Mouse (Mus musculus): ENCODE data around the gene Tcl1. TPM values are rescaled to one million over a fixed set of nuclear protein-coding genes. Genes with fewer than 3 reads are reported as not detected.
"Not testable (repeated sequence)": the region's sequence is repeated elsewhere in the genome, so short reads cannot be mapped to it uniquely, and the experiment has no call there.

Tcl1 gene
- polyA plus RNA-seq, 1 experiment from 2014 or later: not detected

GRCm38 (mm10) chr12:105201657-105202056 is 20.9 kb downstream of the Tcl1 start, which contains the start of gene Tcl1b4:
Tcl1b4 (plus strand) TSS chr12:105201957.
- H3K9me3 ChIP-seq (ENCODE audit: control insufficient read depth, low read depth, low read length); H3K4me2 ChIP-seq (replicated peaks; ENCODE audit: low read depth, low read length); H3K9ac ChIP-seq (replicated peaks; ENCODE audit: low read depth, low read length); H3K4me1 ChIP-seq (ENCODE audit: control insufficient read depth, insufficient read depth, low read length); H3K27me3 ChIP-seq (ENCODE audit: control insufficient read depth, insufficient read depth, low read length); ATAC-seq (ENCODE audit: insufficient number of reproducible peaks, insufficient read depth, low FRiP score, low read depth); H3K27ac ChIP-seq (ENCODE audit: low read length); H3K4me3 ChIP-seq (ENCODE audit: low read depth, low read length); H3K36me3 ChIP-seq (ENCODE audit: control insufficient read depth, insufficient read depth, low read length): not testable (repeated sequence)
- 72% methylated on average over 1 of the region's 1 CpGs for WGBS

DNA sequence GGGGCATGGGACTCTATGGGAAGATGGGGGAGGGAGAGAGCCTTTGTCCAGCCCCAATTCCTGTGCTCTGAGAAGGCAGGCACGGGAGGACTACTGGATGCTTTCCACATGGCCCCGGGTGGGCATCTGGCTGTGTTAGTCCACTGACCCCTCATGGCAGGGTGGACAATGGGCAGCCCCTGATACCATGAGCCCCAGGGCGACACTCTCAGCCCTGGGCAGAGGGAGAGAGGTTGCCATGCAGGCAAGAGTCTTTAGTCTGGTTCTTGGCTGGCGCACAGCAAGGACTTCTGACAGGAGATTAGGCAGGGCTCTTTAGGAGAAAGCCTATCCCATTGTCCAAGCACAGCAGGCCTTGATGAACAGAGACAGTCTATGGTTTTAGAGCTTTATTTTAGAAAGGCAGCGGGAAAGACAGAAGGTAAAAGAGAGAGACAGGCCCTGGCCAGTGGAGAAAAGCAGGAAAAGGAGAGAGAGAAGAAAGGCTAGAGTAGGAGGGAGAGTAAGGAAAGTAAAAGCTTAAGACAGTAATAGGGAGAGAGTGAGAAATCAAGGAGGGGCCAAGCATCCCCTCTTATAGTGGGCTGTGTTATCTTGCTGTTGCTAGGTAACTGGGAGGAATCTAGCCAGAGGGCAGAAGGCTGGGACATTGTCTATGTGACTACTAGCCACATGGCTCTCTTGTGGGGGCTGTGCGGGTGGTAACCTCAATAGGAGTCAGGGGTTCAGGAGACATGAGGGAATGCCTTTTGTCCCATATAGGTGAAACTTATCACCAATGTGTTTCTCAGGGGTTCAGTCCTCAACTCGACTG is 22.7 kb downstream of the Tcl1 start:
- not testable (repeated sequence) for H3K4me1 ChIP-seq (ENCODE audit: control insufficient read depth, insufficient read depth, low read length); H3K4me3 ChIP-seq (ENCODE audit: low read depth, low read length); H3K9me3 ChIP-seq (ENCODE audit: control insufficient read depth, low read depth, low read length); ATAC-seq (ENCODE audit: insufficient number of reproducible peaks, insufficient read depth, low FRiP score, low read depth); H3K27me3 ChIP-seq (ENCODE audit: control insufficient read depth, insufficient read depth, low read length); H3K9ac ChIP-seq (replicated peaks; ENCODE audit: low read depth, low read length); H3K4me2 ChIP-seq (replicated peaks; ENCODE audit: low read depth, low read length); H3K36me3 ChIP-seq (ENCODE audit: control insufficient read depth, insufficient read depth, low read length); H3K27ac ChIP-seq (ENCODE audit: low read length)
- 68% methylated on average over 7 of the region's 7 CpGs for WGBS

DNA sequence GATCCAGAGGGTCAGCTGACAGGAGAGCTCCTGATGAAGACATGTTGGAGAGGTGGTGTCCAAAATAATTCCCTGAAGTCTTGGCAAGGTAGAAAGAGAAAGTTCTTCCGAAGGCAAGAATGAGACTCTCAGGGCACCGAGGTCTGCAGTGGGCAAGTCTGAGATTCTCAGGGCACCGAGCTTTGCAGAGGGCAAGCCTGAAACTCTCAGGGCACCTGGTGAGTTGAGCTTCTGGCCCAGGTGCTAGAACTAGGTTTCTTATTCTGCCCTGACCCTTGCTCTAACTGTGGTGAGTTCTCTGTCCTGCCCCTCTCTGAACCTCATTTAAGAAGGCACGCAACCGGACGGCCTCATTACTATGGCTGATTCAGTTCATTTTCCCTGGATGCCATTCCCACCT is 31.9 kb downstream of the Tcl1 start, which contains the start of gene Tcl1b3:
TSS of gene Tcl1b3 (plus strand) at position 301 of the 400 bp plus-strand sequence.
- WGBS: 93% methylated on average over 6 of the region's 6 CpGs
- ATAC-seq (ENCODE audit: insufficient number of reproducible peaks, insufficient read depth, low FRiP score, low read depth); H3K4me3 ChIP-seq (ENCODE audit: low read depth, low read length): not testable (repeated sequence)

DNA sequence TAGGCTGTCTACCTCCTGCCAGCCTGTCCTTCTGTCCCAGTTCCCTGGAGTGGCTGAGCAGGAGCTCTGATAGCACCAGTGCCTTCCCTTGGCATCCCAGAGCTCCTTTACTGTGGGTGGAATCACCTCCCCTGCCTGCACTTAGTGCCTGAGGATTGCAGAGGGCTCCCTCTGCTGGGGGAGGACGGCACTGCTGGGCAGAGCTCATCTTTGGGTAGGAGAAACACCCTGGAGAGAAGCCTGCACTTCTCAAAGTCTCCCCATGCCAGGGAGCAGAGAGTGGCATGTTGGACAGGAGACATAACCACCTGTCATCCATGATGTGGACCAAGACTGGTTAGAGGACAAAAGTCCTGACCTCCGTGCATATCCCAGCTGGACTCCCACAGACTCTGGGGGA is 33.6 kb downstream of the Tcl1 start:
- WGBS: 48% methylated on average over 2 of the region's 2 CpGs
- H3K4me3 ChIP-seq (ENCODE audit: low read depth, low read length); H3K27me3 ChIP-seq (ENCODE audit: control insufficient read depth, insufficient read depth, low read length); H3K9me3 ChIP-seq (ENCODE audit: control insufficient read depth, low read depth, low read length); H3K36me3 ChIP-seq (ENCODE audit: control insufficient read depth, insufficient read depth, low read length); ATAC-seq (ENCODE audit: insufficient number of reproducible peaks, insufficient read depth, low FRiP score, low read depth); H3K4me2 ChIP-seq (replicated peaks; ENCODE audit: low read depth, low read length); H3K4me1 ChIP-seq (ENCODE audit: control insufficient read depth, insufficient read depth, low read length); H3K27ac ChIP-seq (ENCODE audit: low read length); H3K9ac ChIP-seq (replicated peaks; ENCODE audit: low read depth, low read length): not testable (repeated sequence)

More for the DNA sequence above, 31.9 kb downstream of the Tcl1 start, which contains the start of gene Tcl1b3:
- not testable (repeated sequence) for H3K36me3 ChIP-seq (ENCODE audit: control insufficient read depth, insufficient read depth, low read length); H3K9ac ChIP-seq (replicated peaks; ENCODE audit: low read depth, low read length); H3K4me1 ChIP-seq (ENCODE audit: control insufficient read depth, insufficient read depth, low read length); H3K27ac ChIP-seq (ENCODE audit: low read length); H3K9me3 ChIP-seq (ENCODE audit: control insufficient read depth, low read depth, low read length); H3K4me2 ChIP-seq (replicated peaks; ENCODE audit: low read depth, low read length); H3K27me3 ChIP-seq (ENCODE audit: control insufficient read depth, insufficient read depth, low read length)

DNA sequence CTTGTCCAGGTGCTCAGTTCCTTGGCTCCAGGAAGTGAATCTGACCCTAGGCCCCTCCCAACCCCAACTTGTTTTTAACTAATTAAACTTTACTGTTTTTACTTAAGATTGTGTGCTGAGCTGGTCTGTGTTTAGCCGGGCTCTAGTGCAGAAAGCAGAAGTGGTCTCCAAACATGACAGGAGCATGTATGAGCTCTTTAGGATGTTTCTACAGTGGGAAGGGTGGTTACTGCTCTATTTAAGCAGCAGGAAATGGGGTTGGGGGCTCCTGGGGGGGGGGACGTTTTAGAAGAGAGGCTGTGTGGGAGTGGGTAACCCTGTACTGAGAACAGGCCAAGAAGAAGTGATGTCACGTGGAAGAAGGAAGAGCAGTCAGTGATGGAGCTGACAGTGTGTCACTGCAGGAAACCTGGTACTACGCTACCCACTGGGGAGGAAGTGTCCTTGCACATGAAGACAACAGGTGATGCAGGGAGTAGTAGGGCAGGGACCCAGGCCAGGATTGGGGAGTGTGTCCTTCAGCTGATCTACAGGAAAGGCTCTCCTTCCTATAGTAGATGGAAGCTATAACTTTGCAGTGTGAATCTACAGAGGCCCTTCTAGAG is 41.5 kb downstream of the Tcl1 start:
- WGBS: 61% methylated on average over 4 of the region's 4 CpGs
- H3K9me3 ChIP-seq (ENCODE audit: control insufficient read depth, low read depth, low read length); H3K4me3 ChIP-seq (ENCODE audit: low read depth, low read length); H3K36me3 ChIP-seq (ENCODE audit: control insufficient read depth, insufficient read depth, low read length); H3K27ac ChIP-seq (ENCODE audit: low read length); ATAC-seq (ENCODE audit: insufficient number of reproducible peaks, insufficient read depth, low FRiP score, low read depth); H3K27me3 ChIP-seq (ENCODE audit: control insufficient read depth, insufficient read depth, low read length); H3K9ac ChIP-seq (replicated peaks; ENCODE audit: low read depth, low read length); H3K4me1 ChIP-seq (ENCODE audit: control insufficient read depth, insufficient read depth, low read length); H3K4me2 ChIP-seq (replicated peaks; ENCODE audit: low read depth, low read length): not testable (repeated sequence)

DNA sequence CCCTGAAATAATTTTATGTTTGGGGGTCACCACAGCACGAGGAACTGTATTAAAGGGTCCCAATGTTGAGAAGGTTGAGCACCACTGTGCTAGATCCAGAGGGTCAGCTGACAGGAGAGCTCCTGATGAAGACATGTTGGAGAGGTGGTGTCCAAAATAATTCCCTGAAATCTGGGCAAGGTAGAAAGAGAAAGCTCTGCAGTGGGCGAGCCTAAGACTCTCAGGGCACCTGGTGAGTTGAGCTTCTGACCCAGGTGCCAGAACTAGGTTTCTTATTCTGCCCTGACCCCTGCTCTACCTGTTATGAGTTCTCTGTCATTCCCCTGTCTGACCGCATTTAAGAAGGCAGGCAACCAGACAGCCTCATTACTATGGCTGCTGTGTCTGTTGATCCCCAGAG is 46.5 kb downstream of the Tcl1 start, which contains the start of gene Tcl1b5:
TSS of gene Tcl1b5 (plus strand) at position 301 of the 400 bp plus-strand sequence.
- not testable (repeated sequence) for ATAC-seq (ENCODE audit: insufficient number of reproducible peaks, insufficient read depth, low FRiP score, low read depth); H3K4me2 ChIP-seq (replicated peaks; ENCODE audit: low read depth, low read length); H3K4me3 ChIP-seq (ENCODE audit: low read depth, low read length); H3K36me3 ChIP-seq (ENCODE audit: control insufficient read depth, insufficient read depth, low read length); H3K9me3 ChIP-seq (ENCODE audit: control insufficient read depth, low read depth, low read length); H3K27me3 ChIP-seq (ENCODE audit: control insufficient read depth, insufficient read depth, low read length); H3K27ac ChIP-seq (ENCODE audit: low read length); H3K4me1 ChIP-seq (ENCODE audit: control insufficient read depth, insufficient read depth, low read length); H3K9ac ChIP-seq (replicated peaks; ENCODE audit: low read depth, low read length)
- 59% methylated on average over 3 of the region's 3 CpGs for WGBS

GRCm38 (mm10) chr12:105174318-105174717 is 48.3 kb downstream of the Tcl1 start:
- not testable (repeated sequence) for H3K9me3 ChIP-seq (ENCODE audit: control insufficient read depth, low read depth, low read length); H3K9ac ChIP-seq (replicated peaks; ENCODE audit: low read depth, low read length); H3K4me2 ChIP-seq (replicated peaks; ENCODE audit: low read depth, low read length); H3K4me3 ChIP-seq (ENCODE audit: low read depth, low read length); H3K27me3 ChIP-seq (ENCODE audit: control insufficient read depth, insufficient read depth, low read length); H3K27ac ChIP-seq (ENCODE audit: low read length); H3K36me3 ChIP-seq (ENCODE audit: control insufficient read depth, insufficient read depth, low read length); H3K4me1 ChIP-seq (ENCODE audit: control insufficient read depth, insufficient read depth, low read length); ATAC-seq (ENCODE audit: insufficient number of reproducible peaks, insufficient read depth, low FRiP score, low read depth)
- WGBS: 21% methylated on average over 2 of the region's 2 CpGs

- Histone ChIP-seq H3K36me3 (ENCODE audit: control insufficient read depth, insufficient read depth, low read length) (no peaks in the 10 kb centered on the region), H3K4me3 (ENCODE audit: low read depth, low read length) (no peak overlapping the region), H3K9me3 (ENCODE audit: control insufficient read depth, low read depth, low read length) (no peaks in the 10 kb centered on the region), H3K9ac (replicated peaks; ENCODE audit: low read depth, low read length) (no peak overlapping the region), H3K27me3 (ENCODE audit: control insufficient read depth, insufficient read depth, low read length) (no peaks in the 10 kb centered on the region), H3K4me2 (replicated peaks; ENCODE audit: low read depth, low read length) (no peak overlapping the region), H3K27ac (ENCODE audit: low read length) (no peak overlapping the region), H3K4me1 (ENCODE audit: control insufficient read depth, insufficient read depth, low read length) (no peaks in the 10 kb centered on the region)
- no peak for ATAC-seq (ENCODE audit: insufficient number of reproducible peaks, insufficient read depth, low FRiP score, low read depth)
- WGBS: 85% methylated on average over 2 of the region's 2 CpGs
Observed at GRCm38 (mm10) chr12:105173366-105173765, 49.2 kb downstream of the Tcl1 start.
